Mouse (Mus musculus) gastrocnemius, postnatal 14 days (tissue): Measurements from ENCODE around the gene Cs. TPM values are rescaled to one million over a fixed set of nuclear protein-coding genes. Genes with fewer than 3 reads are reported as not detected.
"Not testable (repeated sequence)": the region's sequence is repeated elsewhere in the genome, so short reads cannot be mapped to it uniquely, and the experiment has no call there.

ENCODE experiments used
- DNase-seq: peaks from one replicate; pipeline ENCODE4 v3.0.0; 2021; ENCODE audit warnings: mixed read lengths
- intact Hi-C: fragments of 180-260 bp; cut with DNase I; formaldehyde crosslinking; loops from one replicate; pipeline ENCODE4 v1.15.1; 2025; ENCODE audit warnings: low total_unique reads
- long read RNA-seq, 2 experiments: library from polyadenylated mRNA; stranded (forward); transcript quantifications; one replicate each; pipeline ENCODE4 v2.0.0; 2021
- total RNA-seq, 2 experiments: library from RNA; stranded (reverse); gene quantifications; 2 replicates each; pipeline ENCODE4 v1.2.3; 2021

The Cs gene
- total RNA-seq = 100 to 1,000 TPM; 571 to 668 TPM
- long read RNA-seq, experiment 1, transcript Cs-201 (11 exons, 2,926 nt) = major isoform, 686 of 803 reads
- long read RNA-seq, experiment 1, partial matches to known transcripts = 106 of 803 reads
- long read RNA-seq, experiment 1, other reads (novel, unspliced or antisense) = 11 of 803 reads
- long read RNA-seq, experiment 2, transcript Cs-201 (11 exons, 2,926 nt) = major isoform, 909 of 1,026 reads
- long read RNA-seq, experiment 2, partial matches to known transcripts = 111 of 1,026 reads
- long read RNA-seq, experiment 2, other reads (novel, unspliced or antisense) = 6 of 1,026 reads

GRCm38 (mm10) chr10:128337306-128338181 is at the start of gene Cs:
Gene Cs, plus strand, starts transcription at chr10:128337734.
- intact Hi-C loops = no loop called here
- peak; percentile 98 for DNase-seq

- DNase-seq = peak; percentile 65
- intact Hi-C loops = not testable (repeated sequence)
These were observed 46.9 kb upstream of the Cs start for GRCm38 (mm10) chr10:128290594-128290993.

GRCm38 (mm10) chr10:128296370-128297090 is 41.0 kb upstream of the Cs start:
- intact Hi-C loops = no loop called here
- DNase-seq = no peak

- DNase-seq = no peak
- intact Hi-C loops = no loop called here
These were observed 40.3 kb upstream of the Cs start for GRCm38 (mm10) chr10:128297221-128297620.

- intact Hi-C loops = no loop called here
- DNase-seq = no peak
These were observed 39.9 kb upstream of the Cs start for GRCm38 (mm10) chr10:128297622-128298021.

- no peak for DNase-seq
- intact Hi-C loops = no loop called here
These were observed 39.3 kb upstream of the Cs start for GRCm38 (mm10) chr10:128298243-128298642.

- DNase-seq = no peak
- intact Hi-C loops = no loop called here
These were observed 38.8 kb upstream of the Cs start, which contains the start of gene Il23a for GRCm38 (mm10) chr10:128298702-128299171. Gene Il23a, minus strand, starts transcription at chr10:128298752.

GRCm38 (mm10) chr10:128302357-128302756 is 35.2 kb upstream of the Cs start:
- no peak for DNase-seq
- intact Hi-C loops = no loop called here

GRCm38 (mm10) chr10:128302785-128303125 is 34.8 kb upstream of the Cs start:
- no peak for DNase-seq
- intact Hi-C loops = no loop called here

- intact Hi-C loops = no loop called here
- peak; percentile 98 for DNase-seq
These were observed 34.2 kb upstream of the Cs start, which contains the start of gene Pan2 for GRCm38 (mm10) chr10:128303126-128304021. Gene Pan2, plus strand, starts transcription at chr10:128303335.

GRCm38 (mm10) chr10:128309654-128310053 is 27.9 kb upstream of the Cs start:
- intact Hi-C loops = no loop called here

GRCm38 (mm10) chr10:128310177-128310576 is 27.4 kb upstream of the Cs start:
- DNase-seq = peak; percentile 24
- intact Hi-C loops = no loop called here

More at GRCm38 (mm10) chr10:128309654-128310053, 27.9 kb upstream of the Cs start:
- DNase-seq = no peak

- DNase-seq = no peak
- intact Hi-C loops = no loop called here
These were observed 26.6 kb upstream of the Cs start for GRCm38 (mm10) chr10:128310902-128311301.

GRCm38 (mm10) chr10:128315578-128315977 is 22.0 kb upstream of the Cs start:
- DNase-seq = no peak
- intact Hi-C loops = no loop called here

GRCm38 (mm10) chr10:128321641-128322040 is 15.9 kb upstream of the Cs start:
- intact Hi-C loops = no loop called here
- no peak for DNase-seq

- intact Hi-C loops = no loop called here
These were observed 15.1 kb upstream of the Cs start, which contains the start of gene Cnpy2 for GRCm38 (mm10) chr10:128322141-128323108. Gene Cnpy2, plus strand, starts transcription at chr10:128322459.

GRCm38 (mm10) chr10:128323516-128323915 is 14.0 kb upstream of the Cs start:
- no peak for DNase-seq

More at GRCm38 (mm10) chr10:128322141-128323108, 15.1 kb upstream of the Cs start, which contains the start of gene Cnpy2:
- DNase-seq = peak; percentile 85

GRCm38 (mm10) chr10:128326825-128327224 is 10.7 kb upstream of the Cs start:
- intact Hi-C loops = no loop called here

More at GRCm38 (mm10) chr10:128323516-128323915, 14.0 kb upstream of the Cs start:
- intact Hi-C loops = no loop called here

More at GRCm38 (mm10) chr10:128326825-128327224, 10.7 kb upstream of the Cs start:
- DNase-seq = no peak
